Mouse (Mus musculus) E14TG2a.4 (cell line): ENCODE measurements at regions not wholly inside any gene's neighbourhood (a gene's known extent, or its start where the extent isn't known, plus 50 kb on each side); places are given as distances from the start of the nearest gene placed in this dataset.
"Not testable (repeated sequence)": the region's sequence is repeated elsewhere in the genome, so short reads cannot be mapped to it uniquely, and the experiment has no call there.

ENCODE experiments used
- H3K27me3 ChIP-seq: 2 replicates; pipeline ENCODE4 v1.6.1; 2014; ENCODE audit warnings: low read length, control low read depth; ENCODE audit not compliant: insufficient read depth
- H3K36me3 ChIP-seq: 2 replicates; pipeline ENCODE4 v1.6.1; 2014; ENCODE audit warnings: low read length, control low read depth; ENCODE audit not compliant: insufficient read depth
- H3K4me1 ChIP-seq: replicated peaks from 2 replicates; pipeline ENCODE4 v1.6.1; 2014; ENCODE audit warnings: low read depth, low read length, control low read depth
- H3K4me3 ChIP-seq: replicated peaks from 2 replicates; pipeline ENCODE4 v1.5.1; 2014; ENCODE audit warnings: mild to moderate bottlenecking, low read length
- H3K9me3 ChIP-seq: 2 replicates; pipeline ENCODE4 v1.6.1; 2014; ENCODE audit warnings: low read length, control low read depth
- CTCF ChIP-seq: conservative IDR thresholded peaks from 2 replicates; pipeline ENCODE4 v1.5.1; 2014; ENCODE audit warnings: low read length
- NANOG ChIP-seq: IDR thresholded peaks from 2 replicates; pipeline ENCODE4 v1.6.1; 2014; ENCODE audit warnings: borderline replicate concordance, low read length, mixed read lengths
- POU5F1 ChIP-seq: IDR thresholded peaks from 2 replicates; pipeline ENCODE4 v1.6.1; 2014; ENCODE audit warnings: low read length, borderline replicate concordance

DNA sequence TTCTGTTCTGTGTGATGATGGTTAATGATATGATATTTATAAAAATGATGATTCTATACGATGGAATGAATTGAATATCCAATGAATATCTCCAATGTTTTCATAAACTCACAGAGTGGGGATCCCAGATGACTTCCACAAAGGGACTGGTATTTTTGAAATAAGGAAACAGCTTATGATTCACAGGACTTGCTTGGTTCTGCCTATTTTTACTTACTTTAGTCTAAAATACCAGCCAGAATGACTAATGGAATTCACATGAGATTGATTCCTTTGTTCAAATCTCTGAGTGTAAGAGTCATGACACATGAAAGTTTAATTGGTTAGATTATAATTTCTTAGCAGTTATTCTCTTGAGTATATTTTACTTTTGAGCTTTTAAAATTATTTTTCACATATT is 490.9 kb downstream of the Nova1 start:
- no peak for TF ChIP-seq POU5F1
- no peak for TF ChIP-seq CTCF
- no peak for TF ChIP-seq NANOG
- no peaks in the 10 kb centered on the region for H3K36me3 ChIP-seq
- H3K27me3 ChIP-seq = no peaks in the 10 kb centered on the region

DNA sequence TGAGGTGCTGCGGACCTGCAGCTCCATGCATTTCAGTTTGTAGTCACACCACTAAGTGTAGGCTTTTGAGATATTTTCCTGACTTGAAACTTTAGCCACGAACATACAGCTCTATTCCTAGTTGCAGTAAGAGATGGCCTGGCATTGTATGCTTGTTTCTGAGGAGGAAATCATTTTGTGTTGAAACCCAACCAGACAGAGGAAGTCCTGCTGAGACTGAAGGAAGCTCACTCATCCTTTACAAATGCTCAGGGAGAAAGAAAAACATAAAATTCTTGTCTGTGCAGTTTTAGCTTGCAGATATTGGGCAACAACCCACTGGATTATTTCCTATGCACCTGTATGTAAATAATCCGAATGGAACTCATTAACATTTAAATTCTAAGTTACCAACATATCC is 495.5 kb downstream of the Nova1 start:
- TF ChIP-seq NANOG (no peak), CTCF (no peak), POU5F1 (no peak)
- Histone ChIP-seq H3K27me3 (no peaks in the 10 kb centered on the region), H3K4me1 (no peaks in the 10 kb centered on the region), H3K36me3 (no peaks in the 10 kb centered on the region), H3K4me3 (no peak overlapping the region), H3K9me3 (no peaks in the 10 kb centered on the region)

More for the DNA sequence above, 490.9 kb downstream of the Nova1 start:
- no peak overlapping the region for H3K4me3 ChIP-seq
- no peaks in the 10 kb centered on the region for H3K9me3 ChIP-seq
- no peaks in the 10 kb centered on the region for H3K4me1 ChIP-seq

DNA sequence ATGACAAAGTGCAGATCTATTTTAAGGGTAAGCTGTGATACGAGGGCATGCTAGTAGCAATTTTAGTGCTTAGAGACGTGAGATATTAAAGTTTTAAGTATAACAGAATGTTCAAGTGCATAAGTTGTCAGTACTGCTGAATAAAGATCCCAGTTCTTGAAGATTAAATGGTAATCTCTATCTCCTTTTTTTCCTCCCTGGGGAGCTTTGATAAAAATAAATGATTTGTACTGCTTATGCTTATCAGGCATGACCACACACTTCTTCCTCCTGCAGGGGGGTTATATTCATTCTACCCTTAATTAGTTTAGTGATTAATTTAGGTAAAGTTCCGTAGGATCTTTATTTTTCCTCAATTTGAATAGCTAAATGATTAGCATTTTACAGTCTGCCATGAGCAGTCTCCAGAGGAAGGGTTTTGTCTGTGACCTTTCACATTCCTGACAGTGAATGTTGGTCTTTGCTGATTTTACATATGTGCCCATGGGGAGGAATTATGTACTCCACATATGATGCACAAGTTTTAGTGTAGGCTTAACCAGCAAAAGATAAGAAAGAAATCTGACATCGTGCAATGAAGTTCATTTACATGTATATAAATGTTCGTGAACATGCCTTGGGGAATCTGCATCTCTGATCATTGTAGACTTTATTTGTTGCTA is 515.5 kb downstream of the Nova1 start:
- no peaks in the 10 kb centered on the region for H3K4me1 ChIP-seq
- H3K4me3 ChIP-seq = no peak overlapping the region
- H3K36me3 ChIP-seq = no peaks in the 10 kb centered on the region
- peaks cover 10% of the 10 kb centered on the region for H3K9me3 ChIP-seq
- no peaks in the 10 kb centered on the region for H3K27me3 ChIP-seq
- TF ChIP-seq CTCF = no peak
- no peak for TF ChIP-seq POU5F1
- no peak for TF ChIP-seq NANOG

DNA sequence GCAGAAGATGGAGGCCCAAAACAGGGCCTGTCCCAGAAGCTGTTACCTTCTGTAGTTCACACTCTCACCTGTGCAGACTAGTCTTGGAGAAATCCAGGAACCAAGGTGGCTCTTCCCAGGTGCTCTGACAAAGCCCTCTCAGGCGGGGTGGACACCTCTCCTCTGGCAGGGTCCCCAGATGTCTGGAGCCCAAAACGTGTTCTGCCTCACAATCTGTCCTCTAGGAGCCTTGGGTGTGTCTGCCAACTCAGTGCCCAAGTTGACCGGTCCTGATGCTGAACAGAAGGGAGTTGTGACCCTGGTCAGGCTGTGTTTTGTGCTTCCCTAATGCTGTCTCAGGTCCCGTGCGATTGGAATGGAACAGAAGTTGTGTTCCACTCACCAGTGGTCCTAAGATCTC is 519.8 kb downstream of the Nova1 start:
- H3K9me3 ChIP-seq = peaks cover 10% of the 10 kb centered on the region
- no peak overlapping the region for H3K4me3 ChIP-seq
- H3K27me3 ChIP-seq = no peaks in the 10 kb centered on the region
- no peaks in the 10 kb centered on the region for H3K36me3 ChIP-seq
- H3K4me1 ChIP-seq = no peaks in the 10 kb centered on the region
- no peak for TF ChIP-seq CTCF

DNA sequence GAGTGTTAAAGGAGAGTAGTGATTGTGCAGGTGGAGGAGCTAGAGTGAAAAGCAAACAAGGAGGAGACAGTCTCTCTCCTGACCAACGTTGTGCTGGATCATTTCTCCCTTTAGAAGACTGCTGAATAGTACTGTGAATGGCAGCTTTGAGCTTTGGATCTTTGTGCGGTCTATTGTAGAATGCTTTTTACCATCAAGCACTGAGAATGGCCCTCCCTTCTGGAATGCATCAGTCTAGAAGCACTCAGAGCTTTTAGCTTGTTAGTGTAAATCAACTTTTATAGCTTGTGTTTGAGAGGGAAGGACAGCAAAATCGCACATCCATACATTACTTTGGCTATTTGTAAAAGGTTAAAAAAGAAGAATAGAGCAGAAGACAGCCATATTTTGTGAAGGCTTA is 534.2 kb downstream of the Nova1 start:
- TF ChIP-seq NANOG = no peak
- no peak for TF ChIP-seq POU5F1
- TF ChIP-seq CTCF = no peak
- Histone ChIP-seq H3K36me3 (no peaks in the 10 kb centered on the region), H3K27me3 (no peaks in the 10 kb centered on the region), H3K9me3 (no peaks in the 10 kb centered on the region), H3K4me1 (no peaks in the 10 kb centered on the region), H3K4me3 (no peak overlapping the region)

DNA sequence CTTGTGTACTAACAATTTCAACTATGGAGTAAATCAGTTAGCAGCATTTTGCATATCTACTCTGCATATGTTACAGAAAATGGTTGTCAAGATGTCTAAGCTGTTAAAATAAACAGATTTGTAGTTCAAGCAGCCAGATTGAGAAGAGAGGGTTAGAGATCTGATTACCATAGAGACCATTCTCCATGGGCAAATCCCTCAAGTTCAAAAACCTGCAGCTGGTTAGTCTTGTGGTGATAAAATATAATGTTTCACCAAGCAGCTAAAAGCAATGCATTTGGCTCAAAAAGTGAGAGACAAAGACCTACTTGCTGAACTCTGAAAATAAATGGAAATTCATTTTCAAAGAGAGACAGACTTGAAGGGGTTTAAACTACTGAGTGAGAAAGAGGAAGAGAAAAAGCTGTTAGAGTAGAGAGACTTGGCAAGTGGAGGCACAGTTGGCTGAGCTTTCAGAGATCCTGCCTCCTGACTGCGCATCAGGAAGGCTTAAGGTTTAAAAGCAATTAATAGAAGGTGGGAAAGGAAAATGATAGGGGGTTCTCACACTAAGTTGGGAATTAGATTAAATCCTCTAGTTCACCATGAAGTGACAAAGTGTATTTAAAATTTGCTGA is 570.2 kb downstream of the Nova1 start:
- Histone ChIP-seq H3K4me3 (no peak overlapping the region), H3K27me3 (no peaks in the 10 kb centered on the region), H3K4me1 (no peaks in the 10 kb centered on the region), H3K36me3 (no peaks in the 10 kb centered on the region), H3K9me3 (no peaks in the 10 kb centered on the region)
- TF ChIP-seq CTCF = no peak

DNA sequence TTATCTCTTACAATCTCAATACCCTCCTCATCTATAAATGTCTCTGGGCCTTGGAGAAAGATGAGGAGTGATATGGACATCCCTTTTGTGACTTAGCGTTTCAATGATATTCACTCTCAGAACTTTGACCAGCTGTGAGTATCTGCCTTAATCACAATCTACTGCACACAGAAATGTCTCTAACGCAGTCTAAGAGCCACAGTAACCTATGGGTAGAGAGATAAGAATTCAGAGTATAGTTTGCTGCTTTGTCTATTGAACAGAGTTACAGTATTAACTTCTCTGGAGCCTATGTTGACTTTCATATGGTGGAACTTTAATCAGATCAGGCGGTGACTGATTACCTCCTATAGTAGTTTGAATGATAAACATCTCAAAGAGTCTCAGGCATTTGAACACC is 573.8 kb downstream of the Nova1 start:
- no peaks in the 10 kb centered on the region for H3K9me3 ChIP-seq
- no peaks in the 10 kb centered on the region for H3K4me1 ChIP-seq
- no peak overlapping the region for H3K4me3 ChIP-seq
- no peaks in the 10 kb centered on the region for H3K36me3 ChIP-seq
- H3K27me3 ChIP-seq = no peaks in the 10 kb centered on the region
- TF ChIP-seq CTCF (no peak), POU5F1 (no peak), NANOG (no peak)

DNA sequence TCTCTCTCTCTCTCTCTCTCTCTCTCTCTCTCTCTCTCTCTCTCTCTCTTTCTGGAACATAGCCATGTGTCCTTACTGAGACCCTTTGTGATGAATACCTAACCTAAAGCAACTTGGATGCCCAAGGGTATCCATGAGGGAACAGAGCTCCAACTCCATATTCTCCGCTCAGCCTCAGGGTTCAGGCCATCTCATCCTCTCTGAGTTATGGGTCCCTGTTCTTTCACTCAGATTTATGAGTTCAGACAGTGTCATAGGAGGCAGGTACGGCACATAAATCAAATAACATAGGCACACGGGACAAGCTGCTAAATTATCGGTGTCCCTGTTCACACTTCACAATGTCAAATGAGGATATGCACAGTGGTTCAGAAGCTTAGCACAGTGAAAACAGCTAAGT is 586.4 kb downstream of the Nova1 start:
- H3K9me3 ChIP-seq = no peaks in the 10 kb centered on the region
- H3K4me1 ChIP-seq = no peaks in the 10 kb centered on the region
- no peaks in the 10 kb centered on the region for H3K27me3 ChIP-seq
- TF ChIP-seq NANOG (no peak), CTCF (no peak), POU5F1 (no peak)
- H3K36me3 ChIP-seq = no peaks in the 10 kb centered on the region
- H3K4me3 ChIP-seq = no peak overlapping the region

DNA sequence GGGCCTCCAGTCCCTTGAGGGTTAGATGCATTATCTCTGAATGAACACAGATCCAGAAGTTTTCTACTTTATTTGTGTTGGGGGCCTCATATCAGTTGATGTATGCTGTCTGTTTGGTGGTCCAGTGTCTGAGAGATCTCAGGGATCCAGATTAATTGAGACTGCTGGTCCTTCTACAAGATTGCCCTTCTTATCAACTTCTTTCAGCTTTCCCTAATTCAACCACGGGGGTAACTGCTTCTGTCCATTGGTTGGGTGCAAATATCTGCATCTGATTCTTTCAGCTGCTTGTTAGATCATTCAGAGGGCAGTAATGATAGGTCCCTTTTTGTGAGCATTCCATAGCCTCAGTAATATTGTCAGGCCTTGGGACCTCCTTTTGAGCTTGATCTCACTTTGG is 603.4 kb downstream of the Nova1 start:
- H3K36me3 ChIP-seq, H3K4me3 ChIP-seq, H3K9me3 ChIP-seq, H3K4me1 ChIP-seq, H3K27me3 ChIP-seq: not testable (repeated sequence)
